Mouse (Mus musculus): ENCODE measurements around the gene Tekt1.

- TF ChIP-seq POLR2A (IDR thresholded peaks at IDR 0.05; ENCODE audit: borderline replicate concordance, insufficient read depth, low read length) (no peak), CTCF (IDR thresholded peaks at IDR 0.05; ENCODE audit: borderline replicate concordance, insufficient read depth, low read depth, low read length) (no peak)
Observed at GRCm38 (mm10) chr11:72393243-72393642, 31.0 kb upstream of the Tekt1 start.
